Mouse (Mus musculus) kidney, adult 2 months (tissue): ENCODE data around the gene Ablim1. TPM values are rescaled to one million over a fixed set of nuclear protein-coding genes. Genes with fewer than 3 reads are reported as not detected.
A peak's percentile ranks its signal among the peaks of the same experiment; 100 is the strongest.

ENCODE experiments used
- DNase-seq: peaks from one replicate; pipeline ENCODE4 v3.0.0; 2021
- H3K27ac ChIP-seq: fragments of 200-500 bp; 2 replicates; pipeline ENCODE4 v1.5.1; 2012; ENCODE audit warnings: low read depth, low read length, control low read depth, inconsistent platforms; ENCODE audit not compliant: insufficient read depth
- H3K27me3 ChIP-seq: fragments of 200-500 bp; replicated peaks from 2 replicates; pipeline ENCODE4 v1.6.1; 2012; ENCODE audit warnings: mild to moderate bottlenecking, moderate library complexity, low read length, inconsistent platforms; ENCODE audit not compliant: control insufficient read depth, insufficient read depth
- H3K36me3 ChIP-seq: fragments of 200-500 bp; 2 replicates; pipeline ENCODE4 v1.6.1; 2012; ENCODE audit warnings: mild to moderate bottlenecking, moderate library complexity, low read length, inconsistent platforms; ENCODE audit not compliant: control insufficient read depth, insufficient read depth
- H3K4me1 ChIP-seq: fragments of 200-500 bp; 2 replicates; pipeline ENCODE4 v1.6.1; 2011; ENCODE audit warnings: low read length; ENCODE audit not compliant: control insufficient read depth, insufficient read depth
- H3K4me3 ChIP-seq: fragments of 200-500 bp; 2 replicates; pipeline ENCODE4 v1.5.1; 2011; ENCODE audit warnings: mild to moderate bottlenecking, low read depth, low read length, control low read depth; ENCODE audit not compliant: insufficient read depth
- CTCF ChIP-seq: fragments of 200-500 bp; conservative IDR thresholded peaks from 2 replicates; pipeline ENCODE4 v1.5.1; 2011; ENCODE audit warnings: low read depth, mild to moderate bottlenecking, control low read depth, low read length, moderate library complexity, mixed read lengths; ENCODE audit not compliant: insufficient read depth, insufficient read length
- POLR2A ChIP-seq: fragments of 200-500 bp; IDR thresholded peaks from one replicate; pipeline ENCODE4 v1.6.1; 2011; ENCODE audit warnings: low read depth, low read length, control low read depth
- WGBS: fragments of 180-500 bp; shearing (Covaris S2); methylation state at CpG from one replicate; pipeline ENCODE4 v1.1.7; 2018; 5-methylcytosine and 5-hydroxymethylcytosine counted together
- polyA plus RNA-seq: library from polyadenylated mRNA; depleted of rRNA; stranded (reverse); fragments of >200 nt; gene quantifications from 2 replicates; pipeline ENCODE4 v1.2.3, GENCODE M21; 2012

Gene Ablim1
- polyA plus RNA-seq, 1 experiment = 34.7 TPM

DNA sequence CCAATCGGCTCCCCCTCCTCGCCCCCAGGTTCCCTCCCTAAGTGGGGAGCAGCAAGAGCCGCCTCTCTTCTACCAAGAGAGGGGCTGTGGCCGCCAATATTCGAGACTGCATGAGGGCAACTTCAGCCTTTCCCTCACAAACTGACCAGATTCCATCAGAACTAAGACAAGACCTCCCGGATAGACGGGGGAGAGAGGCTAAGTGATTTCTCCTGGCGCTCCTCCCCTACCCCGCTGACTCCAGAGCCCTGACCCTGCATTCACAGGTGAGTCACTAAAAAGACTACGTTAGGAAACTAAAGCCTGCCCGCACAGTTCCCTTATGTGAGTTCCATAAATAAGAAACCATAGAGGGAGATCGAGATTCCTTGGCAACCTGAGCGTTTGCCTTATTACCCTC lies 307.9 kb downstream of the Ablim1 start:
- TF ChIP-seq POLR2A = no peak
- no peak for TF ChIP-seq CTCF
- H3K4me1 ChIP-seq = peaks cover 4% of the 10 kb centered on the region
- WGBS = 40% methylated on average over 13 of the region's 13 CpGs
- H3K36me3 ChIP-seq = no peaks in the 10 kb centered on the region
- peak overlapping the region; percentile 72 for H3K27ac ChIP-seq
- peak overlapping the region; percentile 66 for H3K4me3 ChIP-seq
- DNase-seq = peak; percentile 27
- no peaks in the 10 kb centered on the region for H3K27me3 ChIP-seq

- peaks cover 4% of the 10 kb centered on the region for H3K4me1 ChIP-seq
- H3K27me3 ChIP-seq = no peaks in the 10 kb centered on the region
- TF ChIP-seq CTCF (no peak), POLR2A (no peak)
- 85% methylated on average over 4 of the region's 4 CpGs for WGBS
- H3K4me3 ChIP-seq = no peak overlapping the region
- H3K36me3 ChIP-seq = no peaks in the 10 kb centered on the region
- no peak overlapping the region for H3K27ac ChIP-seq
- no peak for DNase-seq
These were observed 309.7 kb downstream of the Ablim1 start for GRCm38 (mm10) chr19:57005062-57005461.

DNA sequence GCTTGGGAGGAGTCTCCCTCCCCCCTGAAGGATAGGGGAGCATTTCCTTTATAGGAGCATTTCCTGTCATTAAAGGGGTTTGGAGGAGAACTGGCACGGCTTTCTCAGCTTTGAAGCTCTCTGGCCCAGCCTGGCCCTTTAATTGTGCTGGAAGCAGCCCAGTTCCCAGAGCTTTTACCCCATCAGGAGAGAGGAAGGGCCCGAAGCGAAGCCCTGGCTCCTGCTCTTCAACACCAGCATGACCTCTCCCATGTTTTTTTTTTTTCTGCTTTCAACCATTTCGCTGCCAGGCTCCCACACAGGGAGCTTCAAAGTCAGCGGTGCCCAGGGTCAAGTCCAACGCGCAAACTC lies 311.3 kb downstream of the Ablim1 start:
- peak; percentile 84 for DNase-seq

GRCm38 (mm10) chr19:57002741-57003459 lies 311.8 kb downstream of the Ablim1 start:
- DNase-seq = peak; percentile 65
- H3K36me3 ChIP-seq = no peaks in the 10 kb centered on the region
- 62% methylated on average over 12 of the region's 12 CpGs for WGBS
- H3K4me3 ChIP-seq = no peak overlapping the region
- peak overlapping the region; percentile 71 for H3K27ac ChIP-seq
- H3K27me3 ChIP-seq = no peaks in the 10 kb centered on the region
- no peak for TF ChIP-seq POLR2A
- TF ChIP-seq CTCF = no peak
- H3K4me1 ChIP-seq = peaks cover 7% of the 10 kb centered on the region

More for the DNA sequence above, 311.3 kb downstream of the Ablim1 start:
- Histone ChIP-seq H3K27ac (peak overlapping the region; percentile 71), H3K4me3 (no peak overlapping the region), H3K36me3 (no peaks in the 10 kb centered on the region), H3K4me1 (peaks cover 6% of the 10 kb centered on the region), H3K27me3 (no peaks in the 10 kb centered on the region)
- WGBS = 8% methylated on average over 7 of the region's 7 CpGs
- no peak for TF ChIP-seq POLR2A
- TF ChIP-seq CTCF = no peak

GRCm38 (mm10) chr19:57001926-57002325 lies 312.8 kb downstream of the Ablim1 start:
- Histone ChIP-seq H3K4me1 (peaks cover 17% of the 10 kb centered on the region), H3K27ac (no peak overlapping the region), H3K4me3 (no peak overlapping the region), H3K36me3 (no peaks in the 10 kb centered on the region), H3K27me3 (no peaks in the 10 kb centered on the region)
- TF ChIP-seq CTCF (no peak), POLR2A (no peak)
- DNase-seq = no peak
- 91% methylated on average over 4 of the region's 4 CpGs for WGBS

GRCm38 (mm10) chr19:57000592-57000991 lies 314.1 kb downstream of the Ablim1 start:
- no peaks in the 10 kb centered on the region for H3K27me3 ChIP-seq
- TF ChIP-seq CTCF (no peak), POLR2A (no peak)
- H3K27ac ChIP-seq = no peak overlapping the region
- H3K4me3 ChIP-seq = no peak overlapping the region
- no peak for DNase-seq
- H3K36me3 ChIP-seq = no peaks in the 10 kb centered on the region
- H3K4me1 ChIP-seq = peaks cover 20% of the 10 kb centered on the region
- WGBS = 88% methylated on average over 5 of the region's 5 CpGs

DNA sequence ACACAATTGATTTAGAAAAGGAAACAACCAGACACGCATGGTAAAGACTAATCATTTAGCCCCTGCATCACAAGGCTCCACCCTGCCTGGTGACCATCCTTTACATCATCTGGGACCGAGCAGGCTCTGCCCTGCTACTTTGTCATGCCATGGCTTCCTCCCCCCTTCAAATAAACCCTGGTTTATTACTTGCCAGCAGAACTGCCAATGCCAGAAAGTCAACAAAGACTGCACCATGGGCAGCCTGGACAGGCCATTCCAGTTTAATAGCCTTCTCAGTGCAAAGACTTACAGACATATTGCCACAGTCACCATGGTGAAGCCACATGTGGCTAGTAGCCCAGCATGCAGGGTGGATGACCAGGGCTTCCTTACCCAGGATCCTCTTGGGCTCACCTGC lies 314.9 kb downstream of the Ablim1 start:
- WGBS = 71% methylated on average over 2 of the region's 2 CpGs
- Histone ChIP-seq H3K36me3 (no peaks in the 10 kb centered on the region), H3K27me3 (no peaks in the 10 kb centered on the region), H3K4me1 (peaks cover 20% of the 10 kb centered on the region), H3K4me3 (no peak overlapping the region), H3K27ac (no peak overlapping the region)
- no peak for TF ChIP-seq CTCF
- TF ChIP-seq POLR2A = no peak
- no peak for DNase-seq

DNA sequence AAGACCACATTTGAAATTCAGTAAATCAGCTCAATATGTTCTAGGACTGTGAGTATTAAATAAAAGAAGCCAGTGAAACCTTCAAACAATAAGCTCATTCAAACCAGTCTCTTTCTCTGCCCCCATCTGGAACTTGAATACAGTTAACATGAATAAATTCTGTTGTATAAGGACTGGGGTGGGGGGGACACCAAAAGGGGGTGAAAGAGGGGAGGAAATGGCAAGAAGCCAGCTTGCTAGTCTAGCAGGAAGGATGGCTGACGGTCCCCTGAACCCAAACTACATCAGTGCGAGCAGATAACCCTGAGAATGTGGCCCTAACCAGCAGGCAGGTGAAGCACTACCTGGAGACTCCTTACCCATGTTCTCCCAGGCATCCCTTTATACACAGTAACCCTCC lies 315.8 kb downstream of the Ablim1 start:
- peaks cover 29% of the 10 kb centered on the region for H3K4me1 ChIP-seq
- 65% methylated on average over 2 of the region's 2 CpGs for WGBS
- no peaks in the 10 kb centered on the region for H3K36me3 ChIP-seq

More for the DNA sequence above, 315.8 kb downstream of the Ablim1 start:
- Histone ChIP-seq H3K27ac (peak overlapping the region; percentile 41; the same call in 1 of the 2 replicates), H3K4me3 (no peak overlapping the region), H3K27me3 (no peaks in the 10 kb centered on the region)
- DNase-seq = no peak
- no peak for TF ChIP-seq POLR2A
- no peak for TF ChIP-seq CTCF
